Mouse (Mus musculus): ENCODE measurements around the gene Nrf1.

DNA sequence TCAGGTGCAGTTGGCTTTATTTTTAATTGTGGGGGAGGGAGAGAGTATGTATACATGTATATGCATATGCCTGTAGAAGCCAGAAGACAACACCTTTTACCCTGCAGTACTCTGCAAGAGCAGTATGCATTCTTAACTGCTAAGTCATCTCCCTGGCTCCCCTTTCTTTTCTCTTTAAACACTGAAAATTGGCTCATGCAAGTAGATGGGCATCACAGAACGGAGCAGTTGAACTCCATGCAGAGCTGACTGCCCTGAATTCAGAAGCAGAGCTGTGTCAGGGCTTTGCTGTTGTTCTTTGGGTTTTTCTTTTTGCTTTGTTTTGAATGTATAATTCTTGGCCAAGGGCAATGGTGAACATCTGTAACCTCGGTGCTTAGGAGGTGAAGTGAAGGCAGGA lies 58.3 kb downstream of the Nrf1 start:
- TF ChIP-seq POLR2A (IDR thresholded peaks at IDR 0.05; ENCODE audit: low read depth, low read length) (no peak), CTCF (IDR thresholded peaks at IDR 0.05; ENCODE audit: borderline replicate concordance, insufficient read depth, low read length) (no peak)

Measured in embryonic fibroblast, embryonic 13.5 days (primary cell).